ENCODE assay signal across 28 mouse cellular contexts in genomic region chr1:52175321-52175720, GRCm38 (mm10). TPM values are rescaled to one million over a fixed set of nuclear protein-coding genes. Genes with fewer than 3 reads are reported as not detected.
DNase-seq lines count a peak whose midpoint lies in the region; ATAC-seq lines count a peak whose summit lies in the region.
"Had no signal": no experiment of that assay in that cellular context is flagged by ENCODE, and none has a peak within 500 bp of the region (broad histone marks: within the 10 kb centered on the region; RNA-seq: fewer than 3 reads in every experiment).

No protein-coding gene starts in this region.

- ATAC-seq in heart, embryonic 11.5 days (replicated peaks; ENCODE audit: insufficient number of reproducible peaks, low FRiP score, low TSS enrichment): no peak
- ATAC-seq: activated CD4-positive, CD25-positive, alpha-beta regulatory T cell, adult 4 months; CD4-positive, CD25-positive, alpha-beta regulatory T cell, adult 4 months; forebrain, embryonic 16.5 days; Patski had no signal

- WGBS in heart, embryonic 11.5 days (ENCODE audit: insufficient replicate concordance): 75% methylated on average over 5 of the region's 5 CpGs

- no peak overlapping the region for H3K4me3 ChIP-seq in heart, embryonic 11.5 days (ENCODE audit: low read depth, low read length)
- H3K4me3 ChIP-seq in brown adipose tissue, adult 24 weeks (ENCODE audit: insufficient read depth, low read depth, low read length): no peak overlapping the region
- H3K4me3 ChIP-seq: embryonic facial prominence, embryonic 13.5 days; embryonic facial prominence, embryonic 15.5 days; erythroblast, embryonic 14.5 days; forebrain, embryonic 10.5 days; forebrain, embryonic 12.5 days had no signal

- no peak overlapping the region for H3K4me2 ChIP-seq in heart, embryonic 11.5 days
- H3K4me2 ChIP-seq: embryonic facial prominence, embryonic 13.5 days; embryonic facial prominence, embryonic 15.5 days; forebrain, embryonic 12.5 days had no signal

- H3K27ac ChIP-seq in heart, embryonic 11.5 days (ENCODE audit: low read depth, low read length): no peak overlapping the region
- H3K27ac ChIP-seq in brown adipose tissue, adult 24 weeks (replicated peaks; ENCODE audit: low read depth, low read length): peak overlapping the region; percentile 55
- H3K27ac ChIP-seq: embryonic facial prominence, embryonic 13.5 days; embryonic facial prominence, embryonic 15.5 days; forebrain, embryonic 10.5 days; forebrain, embryonic 12.5 days had no signal

- H3K4me1 ChIP-seq in heart, embryonic 11.5 days (ENCODE audit: control insufficient read depth, insufficient read depth, low read length): peaks cover 5% of the 10 kb centered on the region; the same call in 1 of the 2 replicates
- peaks cover 3% of the 10 kb centered on the region; the same call in 1 of the 2 replicates for H3K4me1 ChIP-seq in brown adipose tissue, adult 24 weeks (ENCODE audit: control insufficient read depth, insufficient read depth, insufficient read length, low read length)
- H3K4me1 ChIP-seq: embryonic facial prominence, embryonic 13.5 days; embryonic facial prominence, embryonic 15.5 days; forebrain, embryonic 10.5 days; forebrain, embryonic 12.5 days had no signal

- intact Hi-C loops in heart, postnatal 25 days (cut with DNase I): loop anchor here (5.0 kb wide), 1 partner anchor 57 kb away; the partner anchor contains the start of gene Gls

- no peak overlapping the region for H3K9ac ChIP-seq in heart, embryonic 11.5 days (ENCODE audit: low read depth, low read length)
- H3K9ac ChIP-seq: embryonic facial prominence, embryonic 13.5 days; embryonic facial prominence, embryonic 15.5 days; forebrain, embryonic 12.5 days had no signal

- peak; percentile 50 for DNase-seq in cerebellum, adult 9-10 months
- DNase-seq in cerebellum, adult 9-11 months: no peak
- DNase-seq in heart, adult 11 months: peak; percentile 92
- no peak for DNase-seq in heart, postnatal 25 days (ENCODE audit: low spot score)
- peak; percentile 35 for DNase-seq in heart, adult 8-10 months (ENCODE audit: low spot score)
- DNase-seq: adrenal gland, adult 8-10 months; adrenal gland, postnatal 14 days; adrenal gland, postnatal 36 days; B cell, adult 2 months; cerebellum, adult 11 months; cerebellum, adult 18-20 months; cerebellum, adult 8-10 months; cerebellum, postnatal 14 days; cerebellum, postnatal 36 days; embryo, embryonic 11 days had no signal

- H3K9me3 ChIP-seq in heart, embryonic 11.5 days (replicated peaks; ENCODE audit: control insufficient read depth, low read length): no peaks in the 10 kb centered on the region
- H3K9me3 ChIP-seq: embryonic facial prominence, embryonic 13.5 days; embryonic facial prominence, embryonic 15.5 days; forebrain, embryonic 10.5 days; forebrain, embryonic 12.5 days; G1E had no signal

- H3K27me3 ChIP-seq in heart, embryonic 11.5 days (ENCODE audit: control insufficient read depth, insufficient read depth, low read length): no peaks in the 10 kb centered on the region
- H3K27me3 ChIP-seq: CH12.LX; embryonic facial prominence, embryonic 13.5 days; embryonic facial prominence, embryonic 15.5 days; forebrain, embryonic 12.5 days; Patski had no signal

- no peaks in the 10 kb centered on the region for H3K36me3 ChIP-seq in heart, embryonic 11.5 days (ENCODE audit: control insufficient read depth, insufficient read depth, low read length)
- H3K36me3 ChIP-seq: embryonic facial prominence, embryonic 13.5 days; embryonic facial prominence, embryonic 15.5 days; forebrain, embryonic 10.5 days; forebrain, embryonic 12.5 days had no signal

RNA-seq across cellular contexts. Expression of gene Stat1, which starts 56.1 kb away (rescaled TPM):
- 10 to 100 TPM; 24.7 to 26.8 TPM for total RNA-seq in heart, postnatal 25 days (2021)
- total RNA-seq in heart, adult 8-10 months (2022): 10 to 100 TPM; 26.0 to 33.9 (median 26.9) TPM
- polyA plus RNA-seq in heart, embryonic 11.5 days (2014; fragmentation: Nextera tagmentation; extraction: Ambion mirVana): 28.5 and 31.2 TPM in 2 replicates
- polyA plus RNA-seq in brown adipose tissue, adult 24 weeks (2012; ENCODE audit: insufficient read depth, insufficient read length, missing spikeins): 46.2 and 49.0 TPM in 2 replicates

RNA-seq across cellular contexts. Expression of gene Gls, which starts 57.7 kb away (rescaled TPM):
- total RNA-seq in heart, postnatal 25 days (2021): 100 to 1,000 TPM in 1 of 2 experiments, 10 to 100 TPM in 1; 80.4 to 106 TPM
- 10 to 100 TPM; 66.5 to 87.3 (median 81.9) TPM for total RNA-seq in heart, adult 8-10 months (2022)
- 33.0 and 36.0 TPM in 2 replicates for polyA plus RNA-seq in heart, embryonic 11.5 days (2014; fragmentation: Nextera tagmentation; extraction: Ambion mirVana)
- 15.5 and 35.1 TPM in 2 replicates for polyA plus RNA-seq in brown adipose tissue, adult 24 weeks (2012; ENCODE audit: insufficient read depth, insufficient read length, missing spikeins)

Comparison
In these comparisons a context has a peak if more than half of its experiments do, and no peak if none do; other contexts are left out.
1. DNase-seq: peak in cerebellum, adult 9-10 months (single experiment), heart, adult 11 months (single experiment) and heart, adult 8-10 months (single experiment); none in cerebellum, adult 9-11 months (single experiment) and heart, postnatal 25 days (single experiment).